Mouse (Mus musculus) testis, postnatal 14 days (tissue): ENCODE results near the gene Klhl41.
"Not testable (repeated sequence)": the region's sequence is repeated elsewhere in the genome, so short reads cannot be mapped to it uniquely, and the experiment has no call there.

ENCODE experiments used
- DNase-seq: peaks from one replicate; pipeline ENCODE4 v3.0.0; 2021; ENCODE audit warnings: low spot score

The Klhl41 gene

DNA sequence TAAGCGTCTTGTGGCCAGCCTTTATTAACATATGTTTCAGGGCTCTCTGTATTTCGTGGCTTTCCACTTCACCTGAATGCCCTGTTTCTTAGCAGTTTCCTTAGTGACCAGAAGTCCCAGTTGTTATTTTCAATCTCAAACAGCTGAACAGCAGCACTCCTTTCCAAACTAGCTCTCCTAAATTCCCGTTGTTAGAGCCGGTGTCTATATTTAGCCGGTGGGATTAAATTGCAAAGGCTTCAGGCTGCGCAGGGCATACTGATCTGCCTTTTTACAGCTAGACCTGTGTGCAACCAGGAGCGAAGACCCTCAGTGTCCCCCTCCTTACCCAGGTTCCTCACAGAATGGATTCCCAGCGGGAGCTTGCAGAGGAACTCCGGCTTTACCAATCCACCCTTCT lies at the start of gene Klhl41:
Klhl41 (plus strand) TSS at position 268 of the 400 bp plus-strand sequence.
- DNase-seq: no peak

DNA sequence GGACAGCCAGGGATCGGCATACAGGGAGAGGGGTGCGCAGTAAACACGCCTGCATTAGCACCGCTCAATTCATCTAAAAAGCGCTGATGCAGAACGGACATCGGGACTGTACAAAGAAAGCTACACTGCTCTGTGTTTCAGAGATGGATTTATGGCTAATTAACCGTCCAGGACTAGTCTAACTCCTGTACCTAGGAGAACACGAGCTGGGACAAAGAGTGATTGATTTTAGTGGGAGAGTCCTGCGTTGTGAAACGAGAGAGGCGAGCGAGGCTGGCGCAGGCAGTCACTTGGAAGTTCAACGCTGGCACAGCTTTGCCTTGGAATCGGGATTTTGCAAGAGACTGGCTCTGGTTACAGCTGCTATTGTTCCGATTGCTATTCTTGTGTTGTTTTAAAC lies 40.7 kb upstream of the Klhl41 start:
- no peak for DNase-seq

DNA sequence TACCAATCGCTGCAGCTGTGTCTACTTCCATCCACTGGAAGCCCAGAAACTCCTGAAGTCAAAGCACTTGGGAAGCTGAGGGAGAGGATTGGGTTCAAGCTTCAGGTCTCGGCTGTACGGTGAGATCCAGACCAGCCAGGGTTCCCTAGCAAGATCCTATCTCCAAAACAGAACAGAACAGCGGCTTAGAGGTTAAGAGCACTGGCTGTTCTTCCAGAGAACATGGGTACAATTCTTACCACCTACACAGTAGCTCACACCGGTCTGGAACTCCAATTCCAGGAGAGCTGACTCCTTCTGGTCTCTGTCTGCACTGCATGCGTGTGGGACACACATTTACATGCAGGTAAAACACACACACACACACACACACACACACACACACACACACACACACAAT lies 40.0 kb upstream of the Klhl41 start:
- no peak for DNase-seq

DNA sequence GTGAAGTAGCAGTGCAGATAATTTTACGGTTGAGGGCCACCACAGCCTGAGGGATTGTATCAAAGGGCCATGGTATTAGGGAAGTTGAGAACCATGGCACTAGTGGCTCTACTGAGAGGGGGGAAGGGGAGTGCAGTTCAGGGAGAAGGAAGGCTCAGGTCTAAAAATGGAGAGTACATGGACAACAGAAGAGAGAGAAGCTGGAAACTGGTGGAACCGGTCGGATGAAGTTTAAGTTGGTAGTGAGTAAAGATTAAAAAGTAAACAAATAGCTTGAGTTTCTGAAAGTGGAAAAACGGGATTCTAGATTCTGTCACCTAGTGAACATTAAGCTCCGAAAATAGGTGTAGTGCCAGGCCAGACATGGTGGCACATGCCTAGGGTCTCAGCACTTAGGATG lies 39.1 kb upstream of the Klhl41 start:
- no peak for DNase-seq

DNA sequence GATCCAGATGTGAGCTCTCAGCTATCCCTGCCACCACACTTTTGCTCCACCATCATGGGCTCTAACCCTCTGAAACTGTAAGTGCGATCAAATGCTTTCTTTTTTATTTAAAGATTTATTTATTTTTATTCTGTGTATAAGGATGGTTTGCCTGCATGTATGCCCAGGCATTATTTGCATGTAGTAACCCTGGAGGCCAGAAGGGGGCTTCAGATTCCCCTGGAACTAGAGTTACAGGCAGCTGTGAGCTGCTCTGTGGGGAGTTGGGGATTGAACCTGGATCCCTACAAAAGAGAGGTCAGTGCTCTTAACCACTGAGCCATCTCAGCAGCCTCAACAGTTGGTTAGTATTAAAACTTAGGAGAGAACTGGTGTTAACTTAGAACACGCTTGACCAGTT lies 38.5 kb upstream of the Klhl41 start:
- no peak for DNase-seq

DNA sequence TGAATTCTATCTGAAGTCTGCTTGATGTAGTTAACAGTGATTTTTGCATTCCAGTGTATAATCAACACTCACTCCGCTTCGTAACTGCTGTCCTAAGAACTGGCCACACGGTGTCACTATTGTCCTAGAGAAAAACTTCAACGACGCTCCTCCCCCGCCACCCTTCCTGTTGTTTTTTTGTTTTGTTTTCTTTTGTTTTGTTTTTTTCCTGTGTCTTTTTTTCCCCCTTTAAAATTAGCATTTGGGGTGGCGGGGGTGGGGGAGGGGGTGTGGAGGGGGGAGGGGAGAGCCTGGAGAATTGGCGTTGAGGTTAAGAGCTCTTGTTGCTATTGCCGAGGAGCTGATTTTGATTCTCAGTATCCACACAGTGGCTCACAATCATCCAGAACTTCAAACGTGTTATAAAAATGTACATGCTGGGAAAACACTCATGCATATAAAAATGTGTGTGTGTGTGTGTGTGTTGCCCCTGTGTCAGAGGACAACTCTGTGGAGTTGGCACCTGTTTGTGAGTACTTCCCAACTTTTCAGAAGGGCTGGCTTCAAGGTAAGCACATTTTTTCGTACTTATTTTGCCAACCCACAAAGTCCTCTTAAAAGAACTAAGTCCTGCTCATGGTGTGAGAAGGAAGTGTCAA lies 34.7 kb upstream of the Klhl41 start:
- no peak for DNase-seq

DNA sequence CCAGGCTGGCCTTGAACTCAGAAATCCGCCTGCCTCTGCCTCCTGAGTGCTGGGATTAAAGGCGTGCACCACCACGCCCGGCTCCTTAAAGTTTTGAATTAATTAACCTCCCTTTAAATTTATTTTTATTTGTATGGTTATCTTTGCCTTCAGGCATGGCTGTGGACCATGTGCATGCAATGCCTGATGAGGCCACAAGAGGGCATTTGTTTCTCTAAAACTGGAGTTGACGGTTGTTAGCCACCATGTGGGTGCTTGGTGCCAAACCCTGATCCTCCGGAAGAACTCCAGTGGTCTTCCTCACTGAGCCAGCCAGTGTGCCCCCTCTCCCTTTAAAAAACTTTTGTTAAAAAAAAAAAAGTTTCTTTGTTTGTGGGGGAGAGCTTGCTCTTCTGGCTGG lies 34.1 kb upstream of the Klhl41 start:
- DNase-seq: peak; percentile 60

DNA sequence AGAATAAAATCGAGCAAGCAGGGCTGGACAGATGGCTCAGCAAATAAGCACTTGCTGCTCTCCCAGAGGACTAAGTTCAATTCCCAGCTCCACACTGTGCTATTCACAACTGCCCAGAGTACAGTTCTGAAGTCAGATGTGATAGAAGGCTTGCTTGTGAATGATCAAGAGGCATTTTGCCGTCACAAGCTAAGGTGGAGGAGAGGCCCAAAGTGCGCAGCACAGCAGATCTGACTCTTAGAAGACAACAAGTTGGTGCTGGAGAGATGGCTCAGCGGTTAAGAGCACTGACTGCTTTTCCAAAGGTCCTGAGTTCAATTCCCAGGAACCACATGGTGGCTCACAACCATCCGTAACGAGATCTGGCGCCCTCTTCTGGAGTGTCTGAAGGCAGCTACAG lies 31.9 kb upstream of the Klhl41 start:
- DNase-seq: not testable (repeated sequence)

DNA sequence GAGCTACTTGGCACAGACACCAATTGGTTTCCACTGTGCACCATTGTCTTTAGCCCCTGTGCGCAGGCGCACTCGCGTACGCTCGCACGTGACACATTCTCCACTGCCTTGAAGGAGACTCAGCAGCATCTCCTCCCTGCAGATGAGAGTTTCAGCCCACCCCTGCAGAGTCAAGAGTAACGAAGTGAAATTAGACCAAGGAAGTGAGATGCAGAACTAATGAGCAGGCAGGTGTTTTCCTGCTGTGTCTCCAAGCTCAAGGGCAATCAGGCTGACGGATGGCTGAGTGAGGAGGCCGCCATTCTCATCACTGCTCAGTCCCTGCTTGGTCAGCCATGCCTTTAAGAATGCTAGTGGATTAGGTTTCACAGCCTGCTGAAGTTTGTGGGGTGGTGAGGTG lies 29.8 kb upstream of the Klhl41 start:
- peak; percentile 72 for DNase-seq

DNA sequence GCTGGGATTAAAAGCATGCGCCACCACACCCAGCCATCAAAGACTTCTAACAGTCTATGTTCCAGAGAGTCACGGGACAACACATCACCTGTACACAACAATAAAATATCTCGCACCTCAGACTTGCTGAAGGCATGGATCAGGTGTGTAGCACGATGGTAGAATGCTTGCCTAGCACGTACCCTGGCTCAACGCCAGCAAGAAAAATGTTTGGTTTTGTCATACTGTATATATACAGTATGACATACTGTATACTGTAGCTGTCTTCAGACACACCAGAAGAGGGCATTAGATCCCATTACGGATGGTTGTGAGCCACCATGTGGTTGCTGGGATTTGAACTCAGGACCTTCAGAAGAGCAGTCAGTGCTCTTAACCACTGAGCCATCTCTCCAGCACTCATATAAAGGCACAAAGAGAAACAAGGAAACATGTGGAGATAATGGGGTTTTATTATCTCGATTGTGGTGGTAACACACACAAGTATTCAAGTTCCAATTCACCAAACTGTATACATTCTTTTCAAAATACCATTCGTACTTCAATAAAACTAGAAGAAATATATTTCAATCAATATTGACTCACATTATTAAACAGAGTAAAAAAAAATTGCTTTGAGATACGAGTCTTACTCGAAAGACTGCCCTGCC lies 24.8 kb upstream of the Klhl41 start:
- DNase-seq: no peak

DNA sequence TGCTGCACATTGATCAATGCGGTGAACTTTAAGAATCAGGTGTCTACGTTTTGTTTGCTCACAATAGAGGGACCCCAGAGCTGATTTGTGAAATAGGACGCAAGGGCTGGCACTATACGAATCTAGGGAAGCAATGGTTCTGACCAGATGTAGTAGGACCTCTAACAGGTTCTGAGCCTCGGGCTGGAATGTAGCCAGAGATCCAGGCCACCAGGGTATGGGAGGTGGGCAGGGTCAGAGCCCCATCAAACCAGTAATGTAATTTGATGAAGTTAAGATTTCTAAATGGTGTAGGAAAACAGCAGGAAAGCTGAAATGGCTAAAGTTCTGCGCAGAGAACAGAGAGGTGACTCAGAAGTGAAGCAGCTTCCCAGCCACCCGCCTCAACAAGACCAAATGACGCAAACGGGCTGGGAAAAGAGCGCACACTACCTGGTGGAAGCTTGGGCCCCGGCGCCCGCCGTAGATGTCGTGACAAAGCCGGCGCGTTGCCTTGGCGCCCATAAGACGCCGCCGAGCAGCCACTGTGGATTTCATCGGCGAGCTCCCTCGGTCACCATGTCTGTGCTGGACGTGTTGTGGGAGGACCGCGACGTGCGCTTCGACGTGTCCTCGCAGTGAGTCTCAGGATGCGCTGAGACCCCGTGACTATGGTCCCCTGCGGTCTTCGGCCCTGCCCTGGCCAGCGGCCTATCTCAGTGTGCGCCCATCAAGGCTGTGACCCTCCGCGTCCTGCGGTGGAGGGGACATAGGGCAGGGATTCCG lies 23.0 kb upstream of the Klhl41 start, which contains the start of gene Bbs5:
Bbs5 (plus strand) TSS at position 446 of the 765 bp plus-strand sequence.
- DNase-seq: peak; percentile 88

DNA sequence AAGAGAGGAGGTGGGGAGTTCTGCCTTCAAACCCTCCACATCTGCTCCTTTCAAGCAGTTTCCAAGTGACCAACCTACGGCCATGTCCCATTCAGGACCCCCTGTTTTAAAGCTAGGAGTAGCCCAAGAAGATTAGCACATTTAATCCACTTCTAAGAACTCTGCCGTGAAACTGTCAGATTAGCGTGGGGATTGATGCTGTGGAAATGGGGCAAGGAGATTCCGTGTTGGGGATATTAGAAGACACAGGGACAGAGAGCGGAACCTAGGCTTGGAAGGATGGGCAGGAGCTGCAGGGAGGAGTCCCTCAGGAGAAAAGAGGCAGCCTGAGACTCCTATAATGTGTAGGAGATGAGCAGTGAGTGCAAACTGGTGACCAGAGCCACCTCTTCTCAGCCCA lies 20.2 kb upstream of the Klhl41 start:
- DNase-seq: no peak

DNA sequence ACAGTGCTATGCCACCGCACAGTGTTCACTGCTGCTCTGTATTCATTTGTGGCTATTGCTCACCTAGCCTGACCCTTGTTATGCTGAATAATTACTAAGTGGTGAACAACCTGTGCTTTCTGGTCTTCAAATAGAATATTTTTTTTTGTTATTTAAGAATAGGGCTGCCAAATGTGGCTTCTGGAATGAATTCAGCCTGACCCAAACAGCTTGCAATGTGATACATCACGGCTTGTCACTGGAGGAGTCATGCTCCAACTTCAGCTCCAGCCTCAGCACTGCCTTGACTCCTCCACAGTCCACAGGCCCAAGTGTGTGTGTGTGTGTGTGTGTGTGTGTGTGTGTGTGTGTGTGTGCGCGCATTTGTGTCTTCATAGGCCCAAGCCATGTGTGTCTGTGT lies 10.6 kb upstream of the Klhl41 start:
- no peak for DNase-seq

DNA sequence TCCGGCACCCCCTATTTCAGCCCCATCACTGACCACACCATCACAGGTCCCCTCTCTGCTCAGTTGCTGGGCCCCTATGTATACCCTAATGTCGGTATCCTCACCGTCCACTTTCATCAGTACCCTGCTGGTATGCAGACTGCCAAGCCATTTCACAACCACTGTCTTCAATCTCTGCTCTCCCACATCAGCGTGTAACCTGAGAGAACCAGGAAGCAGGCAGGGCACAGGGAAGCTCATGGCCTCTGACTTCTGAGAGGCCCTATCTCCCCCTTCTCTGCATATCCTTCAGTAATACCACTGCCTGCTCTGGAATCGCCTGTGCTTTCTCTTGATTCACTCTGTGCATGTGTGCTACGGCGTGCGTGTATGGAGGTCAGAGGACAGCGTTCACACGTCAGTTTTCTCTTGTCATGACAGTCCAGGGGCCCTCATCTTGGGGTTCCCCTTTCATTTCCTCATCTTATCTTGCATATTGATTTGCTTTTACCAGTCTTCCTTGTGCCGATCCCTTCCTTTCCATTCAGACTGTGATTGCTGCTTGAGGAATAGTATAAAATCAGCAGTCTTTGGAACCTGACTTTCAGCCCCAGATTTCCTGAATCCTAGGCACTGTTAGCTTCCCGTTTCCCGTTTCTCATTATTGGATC lies 6.0 kb upstream of the Klhl41 start:
- no peak for DNase-seq

DNA sequence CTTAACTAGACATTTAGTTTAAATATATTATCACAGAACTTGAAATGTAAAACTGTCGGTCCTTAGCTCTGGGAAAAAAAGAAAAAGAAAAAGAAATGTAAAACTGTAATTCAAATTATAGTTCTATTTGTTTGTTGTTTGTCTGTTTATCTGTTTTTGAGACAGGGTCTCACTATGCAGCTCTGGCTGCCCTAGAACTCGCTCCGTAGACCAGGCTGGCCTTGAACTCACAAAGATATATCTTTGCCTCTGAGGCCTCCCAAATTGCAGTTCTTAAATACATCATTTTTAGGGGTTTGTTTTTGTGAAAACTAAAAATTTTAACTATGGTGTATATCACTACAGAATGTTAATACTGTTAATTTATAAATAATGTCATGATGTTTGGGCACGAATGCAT lies 2.3 kb upstream of the Klhl41 start:
- DNase-seq: no peak

DNA sequence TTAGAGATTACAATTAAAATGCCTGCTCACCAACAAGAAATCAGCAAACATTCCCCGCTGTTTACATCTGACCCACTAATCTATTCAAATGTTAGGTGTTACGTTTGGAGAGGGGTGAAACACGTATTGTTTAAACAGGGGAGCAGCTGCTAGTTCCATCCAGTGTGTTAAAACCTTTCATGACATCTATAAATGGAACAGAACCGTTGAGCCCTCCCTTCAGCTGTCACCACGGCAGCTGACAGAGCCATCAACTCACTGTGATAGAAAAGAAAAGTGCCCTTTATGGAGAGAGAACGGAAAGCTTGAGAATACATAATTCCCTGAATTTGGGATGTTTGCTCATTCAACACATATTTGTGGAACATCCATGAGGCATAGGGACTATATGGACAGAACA lies 1.5 kb upstream of the Klhl41 start:
- no peak for DNase-seq

DNA sequence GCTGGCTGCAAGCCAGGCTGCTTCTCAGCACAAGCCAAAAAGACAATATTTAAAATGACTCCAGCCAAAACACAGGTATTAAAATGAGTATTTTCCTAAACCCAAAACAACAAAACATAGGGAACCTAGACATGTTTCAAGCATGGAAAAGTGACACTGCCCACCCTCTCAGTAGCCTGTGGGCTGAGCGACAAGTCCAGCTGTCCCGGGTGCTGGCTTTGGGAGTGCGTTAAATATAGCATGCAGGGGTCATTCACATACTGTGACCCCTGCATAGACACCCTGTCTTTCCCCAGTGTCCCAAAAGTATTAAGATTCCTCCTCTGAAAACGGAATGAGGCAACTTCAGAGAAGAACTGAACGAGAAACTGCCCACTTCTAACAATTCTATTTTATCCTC lies 3.8 kb downstream of the Klhl41 start:
- DNase-seq: no peak

DNA sequence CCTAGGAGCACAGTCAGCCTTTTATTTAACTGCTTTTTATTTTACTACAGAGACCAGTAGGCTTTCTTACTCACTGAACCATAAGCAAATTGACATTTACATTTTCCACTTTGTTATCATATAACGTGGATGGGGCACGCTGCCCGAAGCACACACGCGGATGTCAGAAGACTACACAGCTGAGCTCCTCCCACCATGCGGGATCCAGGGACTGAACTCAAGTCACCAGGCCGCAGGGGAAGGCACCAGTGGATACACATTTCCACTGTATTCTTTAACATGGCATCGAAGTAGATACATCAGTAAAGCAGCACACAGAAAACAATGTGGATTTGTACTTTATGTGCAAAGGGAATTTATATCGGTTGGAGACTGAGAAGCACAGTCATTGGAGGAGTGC lies 5.3 kb downstream of the Klhl41 start:
- DNase-seq: no peak

DNA sequence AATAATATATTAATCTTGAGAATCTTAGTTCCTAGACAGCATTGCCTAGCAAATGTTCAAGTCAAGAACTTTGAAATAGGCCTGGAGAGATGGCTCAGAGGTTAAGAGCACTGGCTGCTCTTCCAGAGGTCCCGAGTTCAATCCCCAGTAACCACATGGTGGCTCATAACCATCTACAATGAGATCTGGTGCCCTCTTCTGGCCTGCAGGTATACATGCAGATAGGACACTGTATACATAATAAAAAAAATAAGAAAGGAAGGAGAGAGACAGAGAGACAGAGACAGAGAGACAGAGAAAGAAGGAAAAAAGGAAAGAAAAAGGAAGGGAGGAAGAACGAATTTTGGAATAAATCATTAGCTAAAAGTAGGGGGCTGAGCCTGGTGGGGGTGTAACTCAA lies 6.8 kb downstream of the Klhl41 start:
- no peak for DNase-seq

DNA sequence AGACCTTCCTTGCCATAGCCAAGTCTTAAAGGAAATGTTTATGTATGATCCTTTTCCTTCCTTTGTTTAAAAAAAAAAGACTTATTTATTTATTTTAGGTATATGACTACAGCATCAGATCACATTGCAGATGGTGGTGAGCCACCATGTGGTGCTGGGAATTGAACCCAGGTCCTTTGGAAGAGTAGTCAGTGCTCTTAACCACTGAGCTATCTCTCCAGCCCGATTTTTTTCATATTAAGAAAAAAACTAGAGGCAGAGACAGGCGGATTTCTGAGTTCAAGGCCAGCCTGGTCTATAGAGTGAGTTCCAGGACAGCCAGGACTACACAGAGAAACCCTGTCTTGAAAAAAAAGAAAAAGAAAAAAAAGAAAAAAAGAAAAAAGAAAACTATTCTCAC lies 7.3 kb downstream of the Klhl41 start:
- DNase-seq: not testable (repeated sequence)

DNA sequence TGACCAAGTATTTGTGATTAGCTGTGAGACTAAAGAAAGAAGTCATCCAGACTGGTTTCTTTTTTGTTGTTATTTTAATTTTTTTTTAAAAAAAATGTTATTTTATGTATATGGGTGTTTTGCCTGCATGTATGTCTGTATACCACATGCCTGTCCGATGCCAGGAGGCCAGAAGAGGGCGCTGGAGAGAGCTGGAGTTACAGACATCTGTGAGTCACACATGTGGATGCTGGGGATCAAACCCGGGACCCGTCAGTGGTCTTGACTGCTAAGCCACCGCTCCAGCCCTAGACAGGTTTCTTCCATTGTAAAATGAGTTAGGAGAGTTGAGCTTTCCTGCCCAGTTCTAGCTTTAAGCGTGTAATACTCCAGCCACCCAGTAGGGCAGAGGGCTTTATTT lies 10.1 kb downstream of the Klhl41 start:
- no peak for DNase-seq

DNA sequence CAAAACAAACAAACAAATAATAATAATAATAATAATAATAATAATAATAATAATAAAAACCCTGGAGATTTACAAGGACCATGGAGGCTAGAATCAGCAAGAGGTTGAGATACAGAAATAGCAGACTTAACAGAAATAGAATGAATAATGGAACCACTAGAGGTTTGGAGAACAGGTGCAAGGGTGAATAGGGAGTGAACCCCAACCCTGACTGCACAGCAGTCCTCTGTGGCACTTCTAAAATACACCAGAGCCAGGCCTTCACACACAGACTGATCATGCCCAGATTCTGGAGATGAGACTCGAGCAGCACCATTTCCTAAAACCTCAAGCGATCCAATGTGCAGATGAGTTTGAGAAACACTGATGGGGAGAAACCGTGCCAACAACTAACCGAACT lies 12.0 kb downstream of the Klhl41 start:
- no peak for DNase-seq
